In genomic region chr13:45486598-45486997, GRCm38 (mm10) we compare ENCODE assay signal across 9 mouse cellular contexts. TPM values are rescaled to one million over a fixed set of nuclear protein-coding genes. Genes with fewer than 3 reads are reported as not detected.
DNase-seq lines count a peak whose midpoint lies in the region; TF ChIP-seq lines count a peak whose summit lies in the region.
"Had no signal": no experiment of that assay in that cellular context is flagged by ENCODE, and none has a peak within 500 bp of the region (broad histone marks: within the 10 kb centered on the region; RNA-seq: fewer than 3 reads in every experiment).

No protein-coding gene starts in this region.

- TF ChIP-seq CTCF in liver, adult 2 months (IDR thresholded peaks at IDR 0.05; ENCODE audit: low read depth, low read length), result no peak

- no peaks in the 10 kb centered on the region for H3K4me1 ChIP-seq in liver, adult 2 months (ENCODE audit: control insufficient read depth, insufficient read depth, low read length)

- no peak for TF ChIP-seq POLR2A in liver, adult 2 months (IDR thresholded peaks at IDR 0.05; ENCODE audit: extremely low read depth, insufficient read depth, low read length)

- H3K36me3 ChIP-seq in liver, adult 2 months (ENCODE audit: control insufficient read depth, insufficient read depth, low read length), result no peaks in the 10 kb centered on the region
- H3K36me3 ChIP-seq: G1E had no signal

- H3K9ac ChIP-seq in liver, adult 2 months (ENCODE audit: low read depth, low read length), result no peak overlapping the region

- no peaks in the 10 kb centered on the region for H3K27me3 ChIP-seq in liver, adult 2 months (ENCODE audit: control insufficient read depth, insufficient read depth, low read length)

- intact Hi-C loops in heart, postnatal 14 days (cut with DNase I), result no loop called here

- WGBS in liver, adult 2 months, result 53% methylated on average over 2 of the region's 2 CpGs

- peak; percentile 45 for DNase-seq in liver, adult 2 months (ENCODE audit: extremely low read depth, low read depth, low spot score)
- no peak for DNase-seq in liver
- DNase-seq in adrenal gland, postnatal 4 days (ENCODE audit: low spot score in 2 of 2), result peak; percentile 28 to 62
- peak; percentile 75 to 84 for DNase-seq in heart, postnatal 14 days
- peak; percentile 82 for DNase-seq in lung, postnatal 10 days
- no peak for DNase-seq in natural killer cell, adult 2 months (ENCODE audit: low spot score in 2 of 2)
- no peak for DNase-seq in thymus, adult 18-20 months
- DNase-seq in layer of hippocampus, adult 18-20 months (ENCODE audit: low spot score in 2 of 2), result no peak

- H3K79me2 ChIP-seq in liver, adult 2 months (ENCODE audit: control insufficient read depth, insufficient read depth, low read length), result no peaks in the 10 kb centered on the region

- no peak overlapping the region for H3K4me3 ChIP-seq in liver, adult 2 months (ENCODE audit: insufficient read depth, low read depth, low read length)

- H3K27ac ChIP-seq in liver, adult 2 months (replicated peaks; ENCODE audit: insufficient read depth, low read depth, low read length), result no peak overlapping the region

RNA-seq across cellular contexts. Expression of gene Gmpr, which starts 20.6 kb away (rescaled TPM):
- 0.74 and 1.1 TPM in 2 replicates for total RNA-seq in liver, adult 2 months (2014; rRNA removed)
- 1.5 and 2.2 TPM in 2 replicates for polyA plus RNA-seq in liver, adult 2 months (2012; rRNA removed)
- 10 to 100 TPM; 48.7 to 54.5 TPM for total RNA-seq in adrenal gland, postnatal 4 days (2021)
- 100 to 1,000 TPM; 166 to 175 TPM for total RNA-seq in heart, postnatal 14 days (2021)
- total RNA-seq in layer of hippocampus, adult 18-20 months (2021), result 10 to 100 TPM; 67.0 to 69.7 TPM

Comparison
In these comparisons a context has a peak if more than half of its experiments do, and no peak if none do; other contexts are left out.
1. DNase-seq: peak in liver, adult 2 months (single experiment), adrenal gland, postnatal 4 days (2 of 2), heart, postnatal 14 days (2 of 2) and lung, postnatal 10 days (single experiment); none in liver (single experiment), natural killer cell, adult 2 months (0 of 2), thymus, adult 18-20 months (0 of 2) and layer of hippocampus, adult 18-20 months (0 of 2).
2. RNA of gene Gmpr, which starts 20.6 kb away (total RNA-seq): 166 to 175 TPM in heart, postnatal 14 days, 67.0 to 69.7 TPM in layer of hippocampus, adult 18-20 months and 48.7 to 54.5 TPM in adrenal gland, postnatal 4 days; 0.74 to 1.1 TPM in liver, adult 2 months; every median in the first group is over 10 times any median in the second.